Mouse (Mus musculus): Measurements from ENCODE around the gene Mtnr1b. TPM values are rescaled to one million over a fixed set of nuclear protein-coding genes. Genes with fewer than 3 reads are reported as not detected.

Mtnr1b gene
- total and polyA plus RNA-seq, 2 experiments from 2014 or later: not detected

DNA sequence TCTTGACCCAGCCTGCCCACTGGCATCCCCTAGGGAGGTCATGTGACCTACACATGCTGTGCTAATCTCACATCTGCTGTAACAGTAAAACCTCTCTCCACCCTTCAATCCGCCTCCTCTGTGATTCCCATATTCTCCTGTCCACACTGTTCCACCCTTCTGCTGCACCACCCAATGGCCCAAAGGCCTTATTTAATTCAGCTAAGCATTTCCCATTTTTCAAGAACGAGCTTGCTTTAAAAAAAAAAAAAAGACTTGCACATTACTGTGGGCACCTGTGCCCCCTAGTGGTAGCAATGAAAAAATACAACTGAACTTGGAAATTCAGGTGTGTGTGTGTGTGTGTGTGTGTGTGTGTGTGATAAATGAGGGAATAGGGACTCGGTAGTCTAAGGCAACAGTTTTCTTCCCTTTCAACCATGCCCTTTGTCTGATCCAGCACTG lies 5.8 kb upstream of the Mtnr1b start:
- Histone ChIP-seq H3K4me2 (ENCODE audit: low read depth, low read length) (no peak overlapping the region), H3K36me3 (replicated peaks; ENCODE audit: control insufficient read depth, insufficient read depth, low read length) (no peaks in the 10 kb centered on the region), H3K4me1 (ENCODE audit: control insufficient read depth, insufficient read depth) (no peaks in the 10 kb centered on the region), H3K9ac (replicated peaks; ENCODE audit: low read depth, low read length) (no peak overlapping the region), H3K9me3 (replicated peaks; ENCODE audit: control insufficient read depth, low read length) (no peaks in the 10 kb centered on the region), H3K4me3 (ENCODE audit: low read depth, low read length) (no peak overlapping the region), H3K27me3 (ENCODE audit: control insufficient read depth, insufficient read depth, low read length) (no peaks in the 10 kb centered on the region), H3K27ac (ENCODE audit: low read depth) (no peak overlapping the region)
- DNase-seq (ENCODE audit: low spot score) (peak; percentile 61), ATAC-seq (ENCODE audit: insufficient read depth, low read depth) (peak; percentile 44; the same call in 1 of the 2 replicates)
- 16% methylated on average over 3 of the region's 3 CpGs for WGBS
- TF ChIP-seq CTCF (IDR thresholded peaks at IDR 0.05; ENCODE audit: low read depth) (peak; percentile 83), EP300 (IDR thresholded peaks at IDR 0.05; ENCODE audit: low read depth) (no peak)

DNA sequence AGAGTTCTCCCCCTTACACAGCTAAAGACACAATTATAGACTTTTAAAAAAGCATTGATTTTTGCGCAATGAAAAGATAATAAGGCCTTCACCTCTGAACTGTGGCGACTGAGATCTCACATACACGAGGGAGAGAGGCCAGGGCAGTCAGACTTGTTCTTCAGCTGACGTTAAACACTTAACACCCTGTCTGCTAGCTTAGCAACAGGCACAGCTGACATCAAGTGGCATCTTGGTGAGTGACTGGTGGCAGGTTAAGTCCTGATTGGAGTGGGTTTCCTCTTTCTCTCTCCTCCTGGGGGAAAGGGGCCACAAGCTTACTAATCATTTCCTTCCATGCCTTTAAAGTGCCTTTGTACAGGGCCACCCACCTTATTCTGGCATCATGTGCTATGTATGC lies 4.3 kb downstream of the Mtnr1b start:
- DNase-seq (ENCODE audit: low spot score): no peak
- Histone ChIP-seq H3K27me3 (ENCODE audit: control insufficient read depth, insufficient read depth, low read length) (peaks cover 13% of the 10 kb centered on the region; the same call in 1 of the 2 replicates), H3K9me3 (replicated peaks; ENCODE audit: control insufficient read depth, low read length) (no peaks in the 10 kb centered on the region), H3K4me3 (ENCODE audit: low read depth, low read length) (no peak overlapping the region), H3K4me1 (ENCODE audit: control insufficient read depth, insufficient read depth) (no peaks in the 10 kb centered on the region), H3K27ac (ENCODE audit: low read depth) (no peak overlapping the region), H3K36me3 (replicated peaks; ENCODE audit: control insufficient read depth, insufficient read depth, low read length) (no peaks in the 10 kb centered on the region), H3K4me2 (ENCODE audit: low read depth, low read length) (no peak overlapping the region), H3K9ac (replicated peaks; ENCODE audit: low read depth, low read length) (no peak overlapping the region)
- TF ChIP-seq EP300 (IDR thresholded peaks at IDR 0.05; ENCODE audit: low read depth): no peak
- no peak for TF ChIP-seq CTCF (IDR thresholded peaks at IDR 0.05; ENCODE audit: low read depth)
- 34% methylated on average over 4 of the region's 4 CpGs for WGBS
- no peak for ATAC-seq (ENCODE audit: insufficient read depth, low read depth)

DNA sequence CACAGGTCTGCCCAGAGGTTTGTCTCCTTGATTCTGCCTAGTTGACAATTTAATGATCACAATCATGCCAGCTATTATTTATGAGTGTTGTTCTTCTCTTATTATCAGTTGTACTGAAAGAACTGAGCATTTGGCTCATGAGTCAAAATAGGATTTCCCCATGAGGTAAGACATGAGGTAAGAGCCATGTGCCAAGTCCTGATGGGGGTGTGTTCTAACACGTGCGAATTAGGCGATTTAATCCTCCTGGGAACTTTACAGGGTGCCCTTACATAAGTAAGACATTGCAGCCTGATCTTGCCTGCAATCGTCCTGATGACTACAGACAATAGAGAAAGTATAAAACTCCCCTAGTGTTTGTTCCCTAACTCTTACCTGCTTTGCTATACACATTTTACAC lies 4.9 kb downstream of the Mtnr1b start:
- peaks cover 9% of the 10 kb centered on the region; the same call in 1 of the 2 replicates for H3K27me3 ChIP-seq (ENCODE audit: control insufficient read depth, insufficient read depth, low read length)
- TF ChIP-seq CTCF (IDR thresholded peaks at IDR 0.05; ENCODE audit: low read depth) (no peak), EP300 (IDR thresholded peaks at IDR 0.05; ENCODE audit: low read depth) (no peak)
- H3K4me1 ChIP-seq (ENCODE audit: control insufficient read depth, insufficient read depth): no peaks in the 10 kb centered on the region
- WGBS: 60% methylated on average over 4 of the region's 4 CpGs
- no peak overlapping the region for H3K4me3 ChIP-seq (ENCODE audit: low read depth, low read length)
- no peak overlapping the region for H3K4me2 ChIP-seq (ENCODE audit: low read depth, low read length)
- H3K9me3 ChIP-seq (replicated peaks; ENCODE audit: control insufficient read depth, low read length): no peaks in the 10 kb centered on the region
- no peak overlapping the region for H3K9ac ChIP-seq (replicated peaks; ENCODE audit: low read depth, low read length)
- no peak overlapping the region for H3K27ac ChIP-seq (ENCODE audit: low read depth)
- no peaks in the 10 kb centered on the region for H3K36me3 ChIP-seq (replicated peaks; ENCODE audit: control insufficient read depth, insufficient read depth, low read length)
- ATAC-seq (ENCODE audit: insufficient read depth, low read depth) (no peak), DNase-seq (ENCODE audit: low spot score) (no peak)

GRCm38 (mm10) chr9:15866280-15867072 lies 7.9 kb downstream of the Mtnr1b start:
- Histone ChIP-seq H3K4me2 (ENCODE audit: low read depth, low read length) (no peak overlapping the region), H3K9me3 (replicated peaks; ENCODE audit: control insufficient read depth, low read length) (no peaks in the 10 kb centered on the region), H3K27ac (ENCODE audit: low read depth) (no peak overlapping the region), H3K27me3 (ENCODE audit: control insufficient read depth, insufficient read depth, low read length) (no peaks in the 10 kb centered on the region), H3K9ac (replicated peaks; ENCODE audit: low read depth, low read length) (no peak overlapping the region), H3K4me3 (ENCODE audit: low read depth, low read length) (no peak overlapping the region), H3K4me1 (ENCODE audit: control insufficient read depth, insufficient read depth) (no peaks in the 10 kb centered on the region), H3K36me3 (replicated peaks; ENCODE audit: control insufficient read depth, insufficient read depth, low read length) (no peaks in the 10 kb centered on the region)
- TF ChIP-seq EP300 (IDR thresholded peaks at IDR 0.05; ENCODE audit: low read depth): no peak
- no peak for TF ChIP-seq CTCF (IDR thresholded peaks at IDR 0.05; ENCODE audit: low read depth)
- WGBS: 79% methylated on average over 10 of the region's 10 CpGs
- no peak for ATAC-seq (ENCODE audit: insufficient read depth, low read depth)
- no peak for DNase-seq (ENCODE audit: low spot score)

DNA sequence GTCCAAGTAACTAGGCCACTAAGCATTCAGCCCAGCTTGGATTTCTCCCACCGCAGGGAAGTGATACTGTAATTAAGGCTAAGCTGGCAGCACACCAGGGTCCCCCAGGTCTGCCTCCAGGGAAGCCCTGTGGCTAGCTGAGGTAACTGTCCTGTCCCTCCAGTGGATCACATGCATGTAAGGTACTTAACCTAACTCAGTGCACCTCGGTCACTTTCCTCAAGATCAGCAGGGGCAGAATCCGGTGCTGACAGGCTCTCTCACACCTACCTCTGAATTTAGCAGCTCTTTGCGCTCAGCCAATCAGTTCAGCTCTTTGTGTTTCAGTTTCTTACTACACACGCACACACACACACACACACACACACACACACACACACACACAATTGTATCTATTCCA lies 13.0 kb downstream of the Mtnr1b start:
- no peaks in the 10 kb centered on the region for H3K4me1 ChIP-seq (ENCODE audit: control insufficient read depth, insufficient read depth)
- WGBS: 35% methylated on average over 5 of the region's 5 CpGs
- no peak overlapping the region for H3K4me2 ChIP-seq (ENCODE audit: low read depth, low read length)
- H3K27me3 ChIP-seq (ENCODE audit: control insufficient read depth, insufficient read depth, low read length): no peaks in the 10 kb centered on the region
- no peak overlapping the region for H3K9ac ChIP-seq (replicated peaks; ENCODE audit: low read depth, low read length)
- H3K36me3 ChIP-seq (replicated peaks; ENCODE audit: control insufficient read depth, insufficient read depth, low read length): no peaks in the 10 kb centered on the region
- H3K27ac ChIP-seq (ENCODE audit: low read depth): no peak overlapping the region
- no peak overlapping the region for H3K4me3 ChIP-seq (ENCODE audit: low read depth, low read length)
- DNase-seq (ENCODE audit: low spot score): peak; percentile 44
- TF ChIP-seq EP300 (IDR thresholded peaks at IDR 0.05; ENCODE audit: low read depth): no peak
- TF ChIP-seq CTCF (IDR thresholded peaks at IDR 0.05; ENCODE audit: low read depth): no peak
- no peaks in the 10 kb centered on the region for H3K9me3 ChIP-seq (replicated peaks; ENCODE audit: control insufficient read depth, low read length)
- peak; percentile 76 for ATAC-seq (ENCODE audit: insufficient read depth, low read depth)

DNA sequence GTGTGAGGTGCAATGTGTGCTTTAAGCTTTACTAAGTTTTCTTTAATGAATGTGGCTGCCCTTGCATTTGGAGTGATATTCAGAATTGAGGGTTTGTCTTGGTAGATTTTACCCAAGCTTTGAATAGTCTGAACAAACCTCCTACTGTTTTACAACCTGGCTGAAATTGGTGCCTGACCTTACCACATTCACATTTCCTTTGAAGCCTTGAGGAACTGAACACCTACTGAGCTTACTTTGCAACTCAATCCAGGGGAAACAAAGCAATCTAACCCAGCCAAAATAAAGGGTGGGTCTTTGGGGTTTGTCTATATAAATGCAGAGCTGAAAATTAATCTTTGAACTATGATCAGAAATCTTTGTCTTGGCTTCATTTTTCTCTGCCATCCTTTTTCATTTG lies 23.6 kb downstream of the Mtnr1b start:
- ATAC-seq (ENCODE audit: insufficient read depth, low read depth): no peak
- H3K27me3 ChIP-seq (ENCODE audit: control insufficient read depth, insufficient read depth, low read length): no peaks in the 10 kb centered on the region
- H3K9me3 ChIP-seq (replicated peaks; ENCODE audit: control insufficient read depth, low read length): no peaks in the 10 kb centered on the region
- DNase-seq (ENCODE audit: low spot score): no peak
- TF ChIP-seq CTCF (IDR thresholded peaks at IDR 0.05; ENCODE audit: low read depth) (no peak), EP300 (IDR thresholded peaks at IDR 0.05; ENCODE audit: low read depth) (no peak)
- no peak overlapping the region for H3K27ac ChIP-seq (ENCODE audit: low read depth)
- no peak overlapping the region for H3K9ac ChIP-seq (replicated peaks; ENCODE audit: low read depth, low read length)
- no peaks in the 10 kb centered on the region for H3K36me3 ChIP-seq (replicated peaks; ENCODE audit: control insufficient read depth, insufficient read depth, low read length)
- no peak overlapping the region for H3K4me2 ChIP-seq (ENCODE audit: low read depth, low read length)
- no peaks in the 10 kb centered on the region for H3K4me1 ChIP-seq (ENCODE audit: control insufficient read depth, insufficient read depth)
- H3K4me3 ChIP-seq (ENCODE audit: low read depth, low read length): no peak overlapping the region

Data from heart, postnatal 0 days (tissue).